Mouse (Mus musculus): ENCODE results near the gene Sowahb. TPM values are rescaled to one million over a fixed set of nuclear protein-coding genes. Genes with fewer than 3 reads are reported as not detected.

The Sowahb gene
- polyA plus RNA-seq, 1 experiment from 2014 or later = 0.20 TPM

DNA sequence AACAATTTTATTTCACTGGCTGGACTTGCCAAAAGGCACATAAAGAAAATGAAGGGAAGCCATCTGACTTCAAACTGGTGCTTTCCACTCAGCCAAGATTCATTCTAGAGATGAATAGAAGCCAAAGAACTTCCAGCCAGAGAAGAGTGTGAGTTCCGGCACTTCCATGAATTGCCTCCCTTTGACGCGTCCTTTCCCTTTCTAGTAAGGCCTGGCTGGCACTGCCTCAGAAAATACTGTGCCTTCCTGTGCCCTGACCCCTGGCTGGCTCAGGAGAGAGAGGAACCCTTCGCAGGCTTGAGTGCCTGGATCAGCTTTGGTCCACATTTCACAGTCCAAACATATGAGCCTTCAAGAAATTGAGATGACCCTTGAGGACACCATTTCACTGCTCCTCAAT lies 2.8 kb downstream of the Sowahb start:
- Histone ChIP-seq H3K4me2 (no peak overlapping the region), H3K36me3 (no peaks in the 10 kb centered on the region), H3K27ac (no peak overlapping the region), H3K9me3 (replicated peaks) (no peaks in the 10 kb centered on the region), H3K27me3 (peaks cover 62% of the 10 kb centered on the region), H3K9ac (no peak overlapping the region), H3K4me3 (replicated peaks) (no peak overlapping the region), H3K4me1 (replicated peaks) (peaks cover 11% of the 10 kb centered on the region)
- no peak for ATAC-seq (ENCODE audit: low read depth)
- 64% methylated on average over 4 of the region's 4 CpGs for WGBS (ENCODE audit: insufficient replicate concordance)
- DNase-seq = no peak

DNA sequence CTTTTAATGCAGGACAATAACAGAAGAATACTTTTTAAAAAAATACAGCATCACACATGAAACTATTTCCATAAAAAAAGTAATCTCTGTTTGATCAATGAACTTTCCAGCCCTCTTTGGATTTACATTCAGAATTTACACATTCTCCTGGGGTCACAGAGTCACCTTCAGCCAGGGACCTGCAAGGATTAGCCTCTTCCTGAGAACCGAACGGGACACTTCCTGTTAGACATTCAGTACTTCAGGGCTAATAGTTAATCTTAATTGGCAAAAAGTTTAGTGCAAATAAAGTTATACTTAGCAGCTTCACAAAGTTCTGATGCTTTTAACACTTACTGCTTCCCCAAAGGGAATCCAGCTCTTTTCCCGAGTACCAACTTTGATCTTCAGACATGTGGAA lies 3.5 kb downstream of the Sowahb start:
- no peak overlapping the region for H3K4me3 ChIP-seq (replicated peaks)
- H3K9ac ChIP-seq = no peak overlapping the region
- H3K27me3 ChIP-seq = peaks cover 55% of the 10 kb centered on the region
- H3K9me3 ChIP-seq (replicated peaks) = no peaks in the 10 kb centered on the region
- H3K4me2 ChIP-seq = no peak overlapping the region
- H3K4me1 ChIP-seq (replicated peaks) = peaks cover 11% of the 10 kb centered on the region
- WGBS (ENCODE audit: insufficient replicate concordance) = 21% methylated on average over 3 of the region's 3 CpGs
- H3K27ac ChIP-seq = no peak overlapping the region
- DNase-seq (no peak), ATAC-seq (ENCODE audit: low read depth) (no peak)
- no peaks in the 10 kb centered on the region for H3K36me3 ChIP-seq

DNA sequence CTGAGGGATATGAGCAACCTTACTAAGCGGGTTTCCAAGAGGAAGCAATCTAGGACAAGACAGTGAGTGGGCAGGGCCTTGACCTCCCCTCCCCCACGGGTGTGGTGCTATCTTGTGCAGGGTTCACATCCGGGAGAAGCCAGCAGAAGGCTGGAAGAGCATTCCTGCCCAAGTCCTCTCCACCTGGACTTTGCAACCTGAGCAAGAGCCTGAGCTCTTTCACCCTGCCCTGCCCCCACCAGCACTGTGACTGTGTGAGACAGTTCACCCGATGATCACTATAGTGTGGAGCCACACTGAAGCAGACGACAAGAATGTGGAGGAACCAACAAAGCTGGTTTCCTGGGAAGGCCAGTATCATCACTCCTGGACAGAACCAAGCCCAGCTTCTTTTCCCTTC lies 4.7 kb downstream of the Sowahb start:
- Histone ChIP-seq H3K9ac (no peak overlapping the region), H3K27me3 (peaks cover 43% of the 10 kb centered on the region), H3K27ac (no peak overlapping the region), H3K36me3 (no peaks in the 10 kb centered on the region), H3K4me3 (replicated peaks) (no peak overlapping the region), H3K4me2 (no peak overlapping the region), H3K9me3 (replicated peaks) (no peaks in the 10 kb centered on the region), H3K4me1 (replicated peaks) (peaks cover 11% of the 10 kb centered on the region)
- DNase-seq (no peak), ATAC-seq (ENCODE audit: low read depth) (peak; percentile 38; the same call in 1 of the 2 replicates)
- 8% methylated on average over 5 of the region's 5 CpGs for WGBS (ENCODE audit: insufficient replicate concordance)

DNA sequence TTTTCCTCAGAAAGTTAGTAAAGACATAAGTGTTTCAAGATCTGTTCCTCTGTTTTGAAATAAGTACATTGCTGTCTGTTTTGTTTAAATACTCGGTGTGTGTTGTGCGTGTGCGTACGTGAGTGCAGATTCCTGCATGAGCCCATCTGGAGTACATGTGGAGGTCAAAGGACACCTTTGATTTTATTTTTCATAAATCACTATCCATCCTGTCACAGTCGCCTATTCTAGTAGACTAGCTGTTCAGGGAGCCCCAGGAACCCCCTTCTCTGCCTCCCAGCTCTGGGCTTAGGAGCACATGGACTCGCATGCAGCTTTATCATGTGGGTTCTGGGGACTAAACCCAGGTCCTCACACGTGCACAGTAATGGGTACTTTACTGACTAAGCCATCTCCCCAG lies 8.6 kb downstream of the Sowahb start:
- no peak for ATAC-seq (ENCODE audit: low read depth)
- Histone ChIP-seq H3K9ac (no peak overlapping the region), H3K4me3 (replicated peaks) (no peak overlapping the region), H3K36me3 (no peaks in the 10 kb centered on the region), H3K9me3 (replicated peaks) (no peaks in the 10 kb centered on the region), H3K4me2 (no peak overlapping the region), H3K27ac (no peak overlapping the region), H3K4me1 (replicated peaks) (peaks cover 5% of the 10 kb centered on the region; the same call in 1 of the 2 replicates), H3K27me3 (0 out of 2 replicates have a peak, but pooled peaks cover 5% of the 10 kb centered on the region)
- WGBS (ENCODE audit: insufficient replicate concordance) = 67% methylated on average over 7 of the region's 7 CpGs
- no peak for DNase-seq

DNA sequence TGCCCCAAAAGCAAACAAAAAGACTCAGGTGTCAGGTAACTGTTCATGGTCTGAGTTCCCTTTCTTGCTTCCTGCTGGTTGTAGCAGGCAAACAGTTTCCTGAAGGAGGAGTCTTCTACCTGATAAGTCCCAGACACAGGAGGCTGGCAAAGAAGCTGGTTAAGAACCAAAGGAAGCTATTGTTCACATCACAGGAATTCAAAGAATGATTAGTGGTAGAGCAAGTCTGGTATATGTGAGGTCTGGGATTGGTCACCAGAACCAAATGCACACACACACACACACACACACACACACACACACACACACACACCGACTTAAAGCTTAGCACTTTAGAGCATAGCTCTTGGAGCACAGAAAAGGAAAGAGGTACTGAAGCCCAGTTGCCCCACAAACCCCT lies 9.5 kb downstream of the Sowahb start:
- H3K4me1 ChIP-seq (replicated peaks) = peaks cover 5% of the 10 kb centered on the region; the same call in 1 of the 2 replicates
- no peak for DNase-seq
- H3K9ac ChIP-seq = no peak overlapping the region
- ATAC-seq (ENCODE audit: low read depth) = no peak
- 0 out of 2 replicates have a peak, but pooled peaks cover 5% of the 10 kb centered on the region for H3K27me3 ChIP-seq
- H3K27ac ChIP-seq = no peak overlapping the region
- no peaks in the 10 kb centered on the region for H3K36me3 ChIP-seq
- H3K9me3 ChIP-seq (replicated peaks) = no peaks in the 10 kb centered on the region
- H3K4me2 ChIP-seq = no peak overlapping the region
- no peak overlapping the region for H3K4me3 ChIP-seq (replicated peaks)
- 33% methylated on average over 1 of the region's 1 CpGs for WGBS (ENCODE audit: insufficient replicate concordance)

DNA sequence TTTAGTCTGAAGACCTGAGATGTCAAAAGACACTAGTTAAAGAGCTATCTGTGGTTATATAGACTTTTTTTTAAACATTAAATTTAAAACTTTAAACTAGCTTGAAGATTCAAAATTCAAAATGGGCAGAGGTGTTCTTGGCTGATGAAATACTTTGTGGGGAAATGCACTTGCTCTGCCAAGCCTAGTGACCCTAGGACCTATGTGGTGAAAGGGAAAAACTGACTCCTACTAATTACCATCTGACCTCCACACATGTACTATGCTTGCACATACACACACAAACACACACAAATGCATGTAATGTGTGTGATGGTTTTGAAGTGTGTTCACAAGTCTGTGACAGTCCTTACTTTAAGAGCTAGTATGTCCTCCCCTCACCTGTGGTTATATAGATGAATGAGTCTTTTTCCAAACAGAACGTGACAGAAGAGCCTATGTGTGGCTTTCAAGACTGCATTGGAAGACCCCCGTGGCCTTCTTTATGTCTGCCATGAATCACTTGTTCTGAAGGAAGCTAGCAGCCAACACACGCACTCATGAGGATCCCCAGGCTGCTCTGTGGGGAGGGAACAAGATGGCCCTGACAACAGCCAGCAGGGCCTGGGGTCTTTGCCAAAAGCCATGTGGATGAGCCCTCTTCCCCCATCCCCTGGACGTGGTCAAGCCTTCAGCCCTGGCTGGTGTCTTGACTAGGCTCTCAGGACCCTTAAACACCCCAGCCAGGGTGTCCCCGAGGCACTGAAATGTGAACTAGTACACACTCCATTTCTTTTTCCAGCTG lies 11.5 kb downstream of the Sowahb start:
- Histone ChIP-seq H3K27ac (no peak overlapping the region), H3K27me3 (no peaks in the 10 kb centered on the region), H3K4me3 (replicated peaks) (no peak overlapping the region), H3K36me3 (no peaks in the 10 kb centered on the region), H3K4me1 (replicated peaks) (no peaks in the 10 kb centered on the region), H3K9me3 (replicated peaks) (no peaks in the 10 kb centered on the region), H3K9ac (no peak overlapping the region), H3K4me2 (no peak overlapping the region)
- ATAC-seq (ENCODE audit: low read depth) (no peak), DNase-seq (no peak)
- 50% methylated on average over 5 of the region's 5 CpGs for WGBS (ENCODE audit: insufficient replicate concordance)

DNA sequence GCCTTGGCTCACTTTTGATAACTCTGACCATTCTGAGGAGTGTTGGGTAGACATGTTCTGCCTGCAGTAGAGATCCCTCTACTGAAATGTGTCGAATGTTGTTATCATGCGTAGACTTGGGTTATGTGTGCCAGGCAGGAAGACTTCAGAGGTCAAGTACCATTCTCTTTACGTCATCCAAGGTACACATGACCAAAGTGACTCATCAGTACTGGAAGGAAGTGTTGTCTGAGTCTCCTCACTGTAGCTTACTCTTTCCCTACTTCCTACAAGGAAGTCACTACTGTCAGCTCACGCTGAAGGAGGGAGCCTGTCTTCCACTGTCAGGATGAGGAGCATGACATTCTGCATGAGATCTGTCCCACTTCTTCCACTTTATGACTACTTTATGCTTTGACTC lies 12.2 kb downstream of the Sowahb start:
- H3K27me3 ChIP-seq = no peaks in the 10 kb centered on the region
- ATAC-seq (ENCODE audit: low read depth) (no peak), DNase-seq (no peak)
- H3K27ac ChIP-seq = no peak overlapping the region
- no peaks in the 10 kb centered on the region for H3K9me3 ChIP-seq (replicated peaks)
- no peak overlapping the region for H3K4me3 ChIP-seq (replicated peaks)
- 36% methylated on average over 4 of the region's 4 CpGs for WGBS (ENCODE audit: insufficient replicate concordance)
- H3K36me3 ChIP-seq = no peaks in the 10 kb centered on the region
- no peak overlapping the region for H3K4me2 ChIP-seq
- no peaks in the 10 kb centered on the region for H3K4me1 ChIP-seq (replicated peaks)
- no peak overlapping the region for H3K9ac ChIP-seq

DNA sequence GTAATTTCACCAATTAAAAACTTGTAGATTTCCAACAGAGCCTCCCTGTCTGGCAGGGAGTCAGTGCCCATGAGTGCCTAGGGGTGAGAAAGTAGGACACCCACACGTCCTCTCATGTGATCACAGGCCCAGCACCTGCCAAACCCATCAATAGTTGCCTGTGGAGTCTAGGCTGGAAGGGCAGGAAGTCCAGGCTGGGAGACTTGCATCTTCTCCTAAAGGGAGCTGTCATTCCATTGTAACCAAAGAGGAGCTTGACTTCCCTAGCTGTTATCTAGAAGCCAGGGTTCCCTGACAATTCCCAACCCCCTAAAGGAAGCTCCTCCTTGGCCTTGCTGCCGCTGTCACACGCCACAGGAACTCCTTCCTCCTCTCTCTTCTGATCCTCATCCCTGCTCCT lies 14.0 kb downstream of the Sowahb start:
- DNase-seq (no peak), ATAC-seq (ENCODE audit: low read depth) (no peak)
- H3K36me3 ChIP-seq = no peaks in the 10 kb centered on the region
- H3K27me3 ChIP-seq = no peaks in the 10 kb centered on the region
- H3K4me2 ChIP-seq = no peak overlapping the region
- no peak overlapping the region for H3K4me3 ChIP-seq (replicated peaks)
- H3K9me3 ChIP-seq (replicated peaks) = no peaks in the 10 kb centered on the region
- H3K9ac ChIP-seq = no peak overlapping the region
- no peak overlapping the region for H3K27ac ChIP-seq
- peaks cover 6% of the 10 kb centered on the region; the same call in 1 of the 2 replicates for H3K4me1 ChIP-seq (replicated peaks)
- WGBS (ENCODE audit: insufficient replicate concordance) = 45% methylated on average over 3 of the region's 3 CpGs

DNA sequence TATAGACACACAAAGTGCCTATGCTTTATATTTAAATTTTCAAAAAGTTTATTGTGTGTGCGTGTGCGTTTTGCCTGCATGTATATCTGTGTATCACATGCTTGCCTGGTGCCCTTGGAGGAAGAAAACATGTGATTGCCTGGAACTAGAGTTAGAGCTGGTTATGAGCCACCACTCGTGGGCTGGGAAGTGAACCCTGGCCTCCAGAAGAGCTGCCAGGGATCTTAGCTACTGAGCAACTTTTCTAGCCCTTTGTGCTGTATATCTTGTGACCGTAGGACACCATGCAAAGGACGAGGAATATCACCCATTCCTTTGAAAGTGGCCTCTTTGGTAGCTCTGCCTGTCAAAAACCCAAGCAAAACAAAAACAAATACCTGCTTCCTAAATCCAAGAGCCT lies 14.4 kb downstream of the Sowahb start:
- Histone ChIP-seq H3K4me3 (replicated peaks) (no peak overlapping the region), H3K9ac (no peak overlapping the region), H3K9me3 (replicated peaks) (no peaks in the 10 kb centered on the region), H3K36me3 (no peaks in the 10 kb centered on the region), H3K4me1 (replicated peaks) (peaks cover 6% of the 10 kb centered on the region; the same call in 1 of the 2 replicates), H3K27me3 (no peaks in the 10 kb centered on the region), H3K27ac (no peak overlapping the region), H3K4me2 (no peak overlapping the region)
- 50% methylated on average over 5 of the region's 5 CpGs for WGBS (ENCODE audit: insufficient replicate concordance)
- DNase-seq (no peak), ATAC-seq (ENCODE audit: low read depth) (no peak)

DNA sequence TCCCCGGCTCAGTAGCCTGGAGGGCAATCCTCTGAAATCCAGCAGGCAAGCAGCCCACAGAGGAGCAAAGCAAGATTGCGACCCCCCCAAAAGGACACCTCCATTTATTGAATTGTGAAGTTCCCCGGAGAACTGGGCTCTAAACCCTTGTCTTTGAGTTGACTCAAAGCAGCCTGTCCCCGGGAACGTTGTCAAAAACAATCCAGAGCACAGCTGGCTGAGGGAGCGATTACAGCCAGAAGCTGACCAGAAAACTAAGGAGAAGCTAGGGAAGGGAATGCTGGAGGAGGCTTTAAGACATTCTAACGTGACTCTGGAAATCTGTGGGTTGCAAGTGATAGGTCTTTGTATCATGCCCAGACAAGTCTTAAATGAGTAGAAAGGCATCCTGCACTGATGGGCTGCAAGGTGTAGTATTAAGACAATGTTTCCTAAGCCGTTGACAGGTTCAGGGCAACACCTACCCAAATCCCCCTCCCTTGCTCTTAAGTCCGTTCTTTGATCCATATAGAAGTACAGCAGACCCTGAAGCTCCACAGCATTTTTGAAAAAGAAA lies 17.6 kb downstream of the Sowahb start:
- Histone ChIP-seq H3K27ac (no peak overlapping the region), H3K27me3 (no peaks in the 10 kb centered on the region), H3K4me2 (no peak overlapping the region), H3K4me3 (replicated peaks) (no peak overlapping the region), H3K9me3 (replicated peaks) (no peaks in the 10 kb centered on the region), H3K36me3 (no peaks in the 10 kb centered on the region), H3K9ac (no peak overlapping the region), H3K4me1 (replicated peaks) (peaks cover 8% of the 10 kb centered on the region; the same call in 1 of the 2 replicates)
- 52% methylated on average over 9 of the region's 9 CpGs for WGBS (ENCODE audit: insufficient replicate concordance)
- ATAC-seq (ENCODE audit: low read depth) = no peak
- DNase-seq = no peak

DNA sequence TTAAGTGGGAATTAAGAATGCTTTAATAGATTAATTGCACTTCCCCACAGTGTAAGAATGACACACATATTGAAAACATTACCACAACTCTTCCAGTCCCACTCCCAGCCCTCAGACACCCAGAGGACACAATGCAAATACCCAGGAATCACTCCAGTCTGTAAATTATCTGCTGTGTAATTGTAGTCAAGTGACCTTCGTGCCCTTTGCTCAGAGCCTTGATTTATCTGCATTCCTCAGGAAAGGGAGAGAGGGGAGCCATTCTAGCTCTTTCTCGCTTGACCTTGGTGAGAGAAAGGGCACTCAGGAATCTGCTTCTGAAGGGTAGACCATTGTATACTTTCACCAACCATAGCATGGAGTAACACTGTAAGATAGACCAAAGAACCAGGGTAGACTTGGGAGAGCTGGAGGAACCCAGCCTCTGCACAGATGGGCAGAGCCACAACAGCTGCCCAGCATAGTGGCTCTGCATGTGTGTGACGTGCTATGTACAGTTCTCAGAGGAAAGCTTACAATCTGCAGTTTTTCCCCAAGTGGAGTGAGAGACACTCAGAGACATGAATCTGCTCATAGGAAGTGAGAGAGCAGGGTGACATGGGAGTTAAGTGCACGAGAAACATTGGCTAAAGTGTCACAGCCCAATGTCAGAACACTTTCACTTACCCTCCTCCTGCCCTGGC lies 18.2 kb downstream of the Sowahb start:
- Histone ChIP-seq H3K36me3 (no peaks in the 10 kb centered on the region), H3K27ac (no peak overlapping the region), H3K9me3 (replicated peaks) (no peaks in the 10 kb centered on the region), H3K4me2 (no peak overlapping the region), H3K27me3 (no peaks in the 10 kb centered on the region), H3K4me1 (replicated peaks) (peaks cover 8% of the 10 kb centered on the region; the same call in 1 of the 2 replicates), H3K4me3 (replicated peaks) (no peak overlapping the region), H3K9ac (no peak overlapping the region)
- no peak for DNase-seq
- 32% methylated on average over 4 of the region's 4 CpGs for whole genome bisulfite sequencing (ENCODE audit: insufficient replicate concordance)
- peak; percentile 24; the same call in 1 of the 2 replicates for ATAC-seq (ENCODE audit: low read depth)
